Mouse (Mus musculus) lung, embryonic 16.5 days (tissue): ENCODE results near the gene Ankrd34a. TPM values are rescaled to one million over a fixed set of nuclear protein-coding genes. Genes with fewer than 3 reads are reported as not detected.
A peak's percentile ranks its signal among the peaks of the same experiment; 100 is the strongest.

Source experiments
- ATAC-seq: fragments of 200-750 bp; cut with Nextera tagmentation; 2 replicates; pipeline ENCODE4 v1.8.0; 2017; ENCODE audit warnings: low read depth, mild to moderate bottlenecking, moderate library complexity
- H3K27ac ChIP-seq: fragments of 300-500 bp; sonication (generic); 2 replicates; pipeline ENCODE4 v1.5.1; 2014; ENCODE audit warnings: mild to moderate bottlenecking, control low read depth, low read length
- H3K27me3 ChIP-seq: fragments of 300-500 bp; sonication (generic); 2 replicates; pipeline ENCODE4 v1.6.1; 2014; ENCODE audit warnings: low read depth, low read length, mixed read lengths; ENCODE audit not compliant: control insufficient read depth, insufficient read depth
- H3K36me3 ChIP-seq: fragments of 300-500 bp; sonication (generic); 2 replicates; pipeline ENCODE4 v1.6.1; 2014; ENCODE audit warnings: low read length; ENCODE audit not compliant: control insufficient read depth, insufficient read depth
- H3K4me1 ChIP-seq: fragments of 300-500 bp; sonication (generic); replicated peaks from 2 replicates; pipeline ENCODE4 v1.6.1; 2014; ENCODE audit warnings: low read length, mixed read lengths; ENCODE audit not compliant: control insufficient read depth, insufficient read depth
- H3K4me2 ChIP-seq: fragments of 300-500 bp; sonication (generic); 2 replicates; pipeline ENCODE4 v1.6.1; 2014; ENCODE audit warnings: low read depth, low read length, control low read depth
- H3K4me3 ChIP-seq: fragments of 300-500 bp; sonication (generic); 2 replicates; pipeline ENCODE4 v1.5.1; 2014; ENCODE audit warnings: mild to moderate bottlenecking, low read length, control low read depth
- H3K9ac ChIP-seq: fragments of 300-500 bp; sonication (generic); 2 replicates; pipeline ENCODE4 v1.6.1; 2014; ENCODE audit warnings: low read length, control low read depth
- H3K9me3 ChIP-seq: fragments of 300-500 bp; sonication (generic); 2 replicates; pipeline ENCODE4 v1.6.1; 2016; ENCODE audit warnings: low read length; ENCODE audit not compliant: control insufficient read depth
- WGBS: fragments of 180-500 bp; shearing (Covaris S2); extraction: QIAGEN DNeasy Blood & Tissue Kit; methylation state at CpG from one replicate; pipeline ENCODE4 v1.1.7; 2014; 5-methylcytosine and 5-hydroxymethylcytosine counted together
- polyA plus RNA-seq: library from polyadenylated mRNA; unstranded; fragments of >200 nt; fragmentation: Nextera tagmentation; extraction: Ambion mirVana; gene quantifications from 2 replicates; pipeline ENCODE4 v1.2.1, GENCODE M21; 2015

Gene Ankrd34a
- polyA plus RNA-seq, 1 experiment from 2014 or later = 1.6 TPM

DNA sequence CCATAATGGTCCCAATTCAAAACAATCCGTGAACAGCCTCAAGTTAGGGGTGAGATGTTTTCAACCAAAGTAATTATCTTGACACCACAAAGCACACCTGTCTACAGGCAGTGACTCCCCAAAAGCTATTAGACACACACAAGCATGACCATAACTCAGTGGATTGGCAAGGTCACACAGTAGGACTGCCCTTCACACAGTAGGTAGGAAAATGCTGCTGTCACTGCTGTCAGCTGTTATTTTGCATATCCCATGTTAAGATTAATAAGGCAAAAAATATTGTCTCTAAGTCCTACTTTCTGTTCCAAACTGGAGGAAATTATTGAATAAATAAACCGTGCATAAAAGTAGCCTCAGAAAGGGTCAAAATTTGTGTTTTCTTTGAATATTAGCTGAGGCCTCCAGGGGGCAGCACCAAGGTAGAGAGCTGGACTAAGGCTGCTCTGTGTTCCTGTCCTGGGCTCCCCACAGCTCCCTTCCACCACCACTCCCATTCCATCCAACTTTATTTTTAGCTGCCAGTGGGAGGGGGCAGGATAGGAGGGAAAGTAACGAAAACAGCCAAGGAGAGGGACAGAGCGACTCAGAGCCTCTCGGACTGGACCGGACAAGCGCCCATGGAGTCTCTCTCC is 48.7 kb downstream of the Ankrd34a start, which contains the start of gene Itga10:
TSS of gene Itga10 (plus strand) at position 567 of the 632 bp plus-strand sequence.
- Histone ChIP-seq H3K36me3 (peaks cover 15% of the 10 kb centered on the region; the same call in 1 of the 2 replicates), H3K27me3 (no peaks in the 10 kb centered on the region), H3K27ac (no peak within 1 kb of the TSS), H3K9me3 (no peaks in the 10 kb centered on the region), H3K9ac (no peak within 1 kb of the TSS), H3K4me1 (no peaks in the 10 kb centered on the region), H3K4me2 (no peak within 1 kb of the TSS), H3K4me3 (no peak within 1 kb of the TSS)
- ATAC-seq = peak; percentile 79
- whole genome bisulfite sequencing = 58% methylated on average over 7 of the region's 7 CpGs

DNA sequence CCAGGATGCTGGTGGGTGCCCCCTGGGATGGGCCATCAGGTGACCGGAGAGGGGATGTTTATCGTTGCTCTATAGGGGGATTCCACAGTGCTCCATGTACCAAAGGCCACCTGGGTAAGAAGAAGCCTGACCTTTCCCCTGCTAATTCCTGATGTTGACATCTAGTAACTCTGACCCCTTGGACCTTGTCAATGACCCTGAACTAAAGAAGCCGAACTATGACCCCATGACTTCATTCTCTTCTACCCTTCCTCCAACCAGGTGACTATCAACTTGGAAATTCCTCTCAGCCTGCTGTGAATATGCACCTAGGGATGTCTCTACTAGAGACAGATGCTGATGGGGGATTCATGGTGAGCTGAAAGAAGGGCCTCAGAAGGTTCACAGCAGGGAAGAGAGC is 50.9 kb downstream of the Ankrd34a start:
- Histone ChIP-seq H3K4me1 (no peaks in the 10 kb centered on the region), H3K9ac (no peak overlapping the region), H3K27me3 (no peaks in the 10 kb centered on the region), H3K27ac (no peak overlapping the region), H3K4me3 (no peak overlapping the region), H3K4me2 (no peak overlapping the region), H3K9me3 (no peaks in the 10 kb centered on the region), H3K36me3 (peaks cover 9% of the 10 kb centered on the region; the same call in 1 of the 2 replicates)
- WGBS = 74% methylated on average over 3 of the region's 3 CpGs
- no peak for ATAC-seq

Other genes starting within 250 kb of the Ankrd34a start
- 0.30 and 0.34 TPM in 2 replicates for gene BC107364, start 144.3 kb upstream of the Ankrd34a start, polyA plus RNA-seq
- 0.57 and 1.1 TPM in 2 replicates for gene Hfe2, start 71.5 kb upstream of the Ankrd34a start, polyA plus RNA-seq
- gene Txnip, start 38.7 kb upstream of the Ankrd34a start, polyA plus RNA-seq = 184 and 197 TPM in 2 replicates
- gene Gm16253, start 19.7 kb upstream of the Ankrd34a start, polyA plus RNA-seq = 1.4 TPM in 2 replicates
- gene Polr3gl, start 2.5 kb upstream of the Ankrd34a start, polyA plus RNA-seq = 35.9 TPM in 2 replicates
- gene Lix1l, start 4.5 kb downstream of the Ankrd34a start, polyA plus RNA-seq = 6.7 and 8.2 TPM in 2 replicates
- gene Rbm8a, start 33.3 kb downstream of the Ankrd34a start, polyA plus RNA-seq = 132 and 135 TPM in 2 replicates
- 54.2 and 57.7 TPM in 2 replicates for gene Pex11b, start 38.7 kb downstream of the Ankrd34a start, polyA plus RNA-seq
- 0.15 and 0.24 TPM in 2 replicates for gene Gm42957, start 38.8 kb downstream of the Ankrd34a start, polyA plus RNA-seq
- 1.0 TPM in 2 replicates for gene Itga10, start 48.9 kb downstream of the Ankrd34a start, polyA plus RNA-seq
- 0.36 and 0.50 TPM in 2 replicates for gene Ankrd35, start 73.5 kb downstream of the Ankrd34a start, polyA plus RNA-seq
- 51.9 and 52.0 TPM in 2 replicates for gene Pias3, start 99.7 kb downstream of the Ankrd34a start, polyA plus RNA-seq
- 7.2 and 8.2 TPM in 2 replicates for gene Nudt17, start 111.9 kb downstream of the Ankrd34a start, polyA plus RNA-seq
- gene Polr3c, start 131.0 kb downstream of the Ankrd34a start, polyA plus RNA-seq = 35.6 and 35.7 TPM in 2 replicates
- gene Rnf115, start 131.0 kb downstream of the Ankrd34a start, polyA plus RNA-seq = 45.7 and 47.8 TPM in 2 replicates
- 0.64 TPM in 1 of 2 replicates, not detected in the other for gene Pdzk1, start 232.6 kb downstream of the Ankrd34a start, polyA plus RNA-seq
- gene Cd160, start 232.7 kb downstream of the Ankrd34a start, polyA plus RNA-seq = 0.40 and 1.8 TPM in 2 replicates